In the genomic region with DNA sequence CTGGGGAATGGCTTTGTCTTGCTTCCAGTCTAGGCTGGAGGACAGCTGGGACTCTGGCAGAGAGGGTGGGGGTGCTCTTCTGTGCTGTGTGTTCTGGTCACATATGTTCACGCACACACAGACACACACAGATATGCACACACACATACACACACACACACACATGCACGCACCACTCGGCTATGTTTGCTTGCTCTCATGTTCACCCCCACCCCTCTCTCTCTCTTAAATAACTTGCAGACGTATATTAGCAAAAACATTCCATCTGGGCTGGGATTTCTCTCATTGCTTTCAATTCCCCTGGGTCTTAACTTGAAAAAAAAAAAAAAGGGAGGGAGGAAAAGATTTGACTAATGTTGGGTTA, we compare ENCODE assay signal across 10 mouse cellular contexts. TPM values are rescaled to one million over a fixed set of nuclear protein-coding genes. Genes with fewer than 3 reads are reported as not detected.
DNase-seq lines count a peak whose midpoint lies in the region; ATAC-seq lines count a peak whose summit lies in the region.
"Had no signal": no experiment of that assay in that cellular context is flagged by ENCODE, and none has a peak within 500 bp of the region (broad histone marks: within the 10 kb centered on the region; RNA-seq: fewer than 3 reads in every experiment).

No protein-coding gene starts in this region.

- H3K27ac ChIP-seq in heart, embryonic 16.5 days (ENCODE audit: low read length), result peak overlapping the region; percentile 28
- peak overlapping the region; percentile 47; the same call in 1 of the 2 replicates for H3K27ac ChIP-seq in limb, embryonic 11.5 days (replicated peaks; ENCODE audit: low read depth, low read length)

- no peak overlapping the region for H3K9ac ChIP-seq in heart, embryonic 16.5 days (ENCODE audit: low read length)
- H3K9ac ChIP-seq in limb, embryonic 11.5 days (ENCODE audit: low read length), result no peak overlapping the region
- H3K9ac ChIP-seq: liver, postnatal 0 days had no signal

- no peaks in the 10 kb centered on the region; the same call in 1 of the 2 replicates for H3K27me3 ChIP-seq in heart, embryonic 16.5 days (ENCODE audit: control insufficient read depth, insufficient read depth, low read length)
- no peaks in the 10 kb centered on the region; the same call in 1 of the 2 replicates for H3K27me3 ChIP-seq in limb, embryonic 11.5 days (ENCODE audit: control insufficient read depth, insufficient read depth, low read length)

- DNase-seq in heart, postnatal 4 days, result no peak
- DNase-seq in retina, postnatal 1 day, result peak; percentile 27
- no peak for DNase-seq in retina, embryonic 14.5 days (ENCODE audit: low spot score)
- DNase-seq in limb, embryonic 11.5 days (ENCODE audit: low spot score), result no peak
- no peak for DNase-seq in right cerebral cortex, adult 2 months (ENCODE audit: low spot score in 2 of 2)
- DNase-seq in adrenal gland, adult 18-20 months (ENCODE audit: low spot score in 2 of 2), result no peak
- no peak for DNase-seq in adrenal gland, postnatal 10 days
- DNase-seq: cerebellum, postnatal 10 days; liver, postnatal 0 days had no signal

- H3K36me3 ChIP-seq in heart, embryonic 16.5 days (ENCODE audit: control insufficient read depth, insufficient read depth), result no peaks in the 10 kb centered on the region
- no peaks in the 10 kb centered on the region for H3K36me3 ChIP-seq in limb, embryonic 11.5 days (ENCODE audit: control insufficient read depth, insufficient read depth, low read length)

- H3K4me3 ChIP-seq in heart, embryonic 16.5 days (ENCODE audit: low read length), result no peak overlapping the region
- no peak overlapping the region for H3K4me3 ChIP-seq in limb, embryonic 11.5 days (ENCODE audit: low read depth, low read length)

- no peak overlapping the region for H3K4me2 ChIP-seq in heart, embryonic 16.5 days (ENCODE audit: low read depth, low read length)
- H3K4me2 ChIP-seq in limb, embryonic 11.5 days (ENCODE audit: low read depth, severe bottlenecking), result no peak overlapping the region

- peak; percentile 11; the same call in 1 of the 2 replicates for ATAC-seq in heart, embryonic 16.5 days (replicated peaks; ENCODE audit: extremely low read depth, insufficient read depth, low FRiP score)
- ATAC-seq in limb, embryonic 11.5 days (ENCODE audit: insufficient number of reproducible peaks, low FRiP score, low TSS enrichment, low read depth), result no peak
- ATAC-seq: liver, postnatal 0 days had no signal

- WGBS in heart, embryonic 16.5 days, result 51% methylated on average over 4 of the region's 4 CpGs
- 47% methylated on average over 4 of the region's 4 CpGs for WGBS in limb, embryonic 11.5 days

- H3K4me1 ChIP-seq in heart, embryonic 16.5 days (ENCODE audit: control insufficient read depth, insufficient read depth, low read length), result peaks cover 8% of the 10 kb centered on the region
- peaks cover 23% of the 10 kb centered on the region for H3K4me1 ChIP-seq in limb, embryonic 11.5 days (ENCODE audit: control insufficient read depth, insufficient read depth, low read length)

- H3K9me3 ChIP-seq in heart, embryonic 16.5 days (replicated peaks; ENCODE audit: control insufficient read depth, low read length), result no peaks in the 10 kb centered on the region
- no peaks in the 10 kb centered on the region for H3K9me3 ChIP-seq in limb, embryonic 11.5 days (ENCODE audit: control insufficient read depth, low read length)

RNA-seq across cellular contexts. Expression of a gene that starts 45.3 kb away (rescaled TPM):
- 25.4 and 30.9 TPM in 2 replicates for polyA plus RNA-seq in heart, embryonic 16.5 days (2015; fragmentation: Nextera tagmentation; extraction: Ambion mirVana)
- total RNA-seq in heart, postnatal 4 days (2021), result 10 to 100 TPM; 25.4 to 26.0 TPM
- 15.1 and 17.7 TPM in 2 replicates for polyA plus RNA-seq in limb, embryonic 11.5 days (2014; fragmentation: Nextera tagmentation; extraction: Ambion mirVana)
- total RNA-seq in adrenal gland, adult 18-20 months (2021), result 10 to 100 TPM; 19.2 to 19.5 TPM
- total RNA-seq in adrenal gland, postnatal 10 days (2021), result 10 to 100 TPM; 16.3 to 18.2 TPM
